ENCODE assay signal across 25 mouse cellular contexts in genomic region chr2:147709799-147710198, GRCm38 (mm10).
"Had no signal": no experiment of that assay in that cellular context is flagged by ENCODE, and none has a peak within 500 bp of the region (broad histone marks: within the 10 kb centered on the region; RNA-seq: fewer than 3 reads in every experiment).

No protein-coding gene starts in this region.

- H3K4me1 ChIP-seq: embryonic facial prominence, embryonic 10.5 days; embryonic facial prominence, embryonic 15.5 days; forebrain, embryonic 10.5 days; forebrain, embryonic 12.5 days; forebrain, embryonic 13.5 days; heart, embryonic 10.5 days had no signal

- H3K27me3 ChIP-seq: embryonic facial prominence, embryonic 12.5 days; forebrain, embryonic 12.5 days; forebrain, embryonic 13.5 days; forebrain, embryonic 15.5 days had no signal

- H3K9me3 ChIP-seq: embryonic facial prominence, embryonic 10.5 days; embryonic facial prominence, embryonic 12.5 days; embryonic facial prominence, embryonic 13.5 days; embryonic facial prominence, embryonic 15.5 days; forebrain, embryonic 10.5 days; forebrain, embryonic 12.5 days; forebrain, embryonic 13.5 days; forebrain, embryonic 15.5 days; heart, embryonic 10.5 days had no signal

- H3K27ac ChIP-seq: embryonic facial prominence, embryonic 10.5 days; embryonic facial prominence, embryonic 12.5 days; embryonic facial prominence, embryonic 13.5 days; embryonic facial prominence, embryonic 15.5 days; forebrain, embryonic 10.5 days; forebrain, embryonic 12.5 days; forebrain, embryonic 13.5 days; forebrain, embryonic 15.5 days; gastrocnemius, adult 2 months; heart, adult 2 months; heart, embryonic 10.5 days had no signal

- H3K4me2 ChIP-seq: forebrain, embryonic 12.5 days; forebrain, embryonic 13.5 days; forebrain, embryonic 15.5 days; heart, embryonic 11.5 days had no signal

- H3K9ac ChIP-seq: embryonic facial prominence, embryonic 12.5 days; embryonic facial prominence, embryonic 15.5 days; forebrain, embryonic 12.5 days; forebrain, embryonic 13.5 days; forebrain, embryonic 15.5 days; forebrain, postnatal 0 days had no signal

- DNase-seq: cerebellum, postnatal 10 days; cerebellum, postnatal 14 days; cerebellum, postnatal 25 days; cerebellum, postnatal 36 days; embryo, embryonic 11 days; forebrain, postnatal 0 days; gastrocnemius, adult 2 months; gastrocnemius, postnatal 10 days; gastrocnemius, postnatal 14 days; gastrocnemius, postnatal 25 days; gastrocnemius, postnatal 36 days; heart, adult 11 months; heart, adult 18-20 months; heart, adult 2 months had no signal

- H3K36me3 ChIP-seq: embryonic facial prominence, embryonic 10.5 days; embryonic facial prominence, embryonic 12.5 days; embryonic facial prominence, embryonic 13.5 days; embryonic facial prominence, embryonic 15.5 days; forebrain, embryonic 10.5 days; forebrain, embryonic 12.5 days; forebrain, embryonic 15.5 days; heart, embryonic 10.5 days had no signal

- H3K4me3 ChIP-seq: embryonic facial prominence, embryonic 10.5 days; embryonic facial prominence, embryonic 12.5 days; erythroblast, embryonic 14.5 days; forebrain, embryonic 10.5 days; forebrain, embryonic 12.5 days; forebrain, embryonic 13.5 days; forebrain, embryonic 15.5 days; heart, adult 2 months; heart, embryonic 10.5 days had no signal
